Comparison of ENCODE assay signal across 7 mouse cellular contexts in the genomic region with DNA sequence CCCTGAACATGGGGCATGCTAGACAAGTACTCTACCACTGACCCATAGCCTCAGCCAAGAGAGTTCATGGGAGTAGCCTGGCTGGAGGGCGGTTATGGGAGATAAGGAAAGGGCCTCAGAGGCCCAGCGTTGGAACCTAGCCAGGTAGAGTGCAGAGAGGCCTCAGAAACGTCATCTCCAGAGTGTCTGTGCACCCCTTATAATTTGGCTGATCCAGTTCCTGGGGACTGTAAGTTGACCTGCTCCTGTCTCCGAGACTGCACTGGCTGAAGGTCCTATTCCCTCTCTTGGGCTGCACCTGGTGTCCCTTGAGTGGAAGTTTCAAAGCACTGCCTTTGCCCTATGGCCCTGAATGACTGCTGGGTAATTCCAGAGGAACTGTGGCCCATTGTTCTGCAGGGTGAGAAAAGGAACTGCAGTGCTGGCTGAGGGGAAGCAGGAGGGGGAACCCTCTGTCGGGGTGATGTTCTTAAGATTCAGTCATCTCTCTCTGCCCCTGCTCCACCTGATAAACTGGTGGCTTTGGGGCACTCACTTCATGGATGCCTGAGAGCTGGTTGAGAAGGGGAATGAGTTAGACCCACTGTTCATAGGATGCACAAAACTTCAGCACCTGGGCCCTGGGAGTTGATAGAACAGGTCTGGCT. TPM values are rescaled to one million over a fixed set of nuclear protein-coding genes. Genes with fewer than 3 reads are reported as not detected.
A peak's percentile ranks its signal among the peaks of the same experiment; 100 is the strongest.
DNase-seq lines count a peak whose midpoint lies in the region; ATAC-seq and TF ChIP-seq lines count a peak whose summit lies in the region.

No protein-coding gene starts in this region.

- peak; percentile 87 for ATAC-seq in liver, embryonic 11.5 days (replicated peaks; ENCODE audit: low FRiP score)
- no peak for ATAC-seq in midbrain, embryonic 15.5 days (replicated peaks)

- H3K4me3 ChIP-seq in liver, embryonic 11.5 days (ENCODE audit: low read depth, low read length) = no peak overlapping the region
- H3K4me3 ChIP-seq in spleen, adult 2 months (ENCODE audit: extremely low read depth, insufficient read depth, insufficient read length) = no peak overlapping the region
- H3K4me3 ChIP-seq in midbrain, embryonic 15.5 days = no peak overlapping the region

- no peaks in the 10 kb centered on the region for H3K27me3 ChIP-seq in liver, embryonic 11.5 days (replicated peaks; ENCODE audit: control insufficient read depth, insufficient read depth, low read length)
- no peaks in the 10 kb centered on the region for H3K27me3 ChIP-seq in spleen, adult 2 months (ENCODE audit: control insufficient read depth, insufficient read depth, low read length)
- no peaks in the 10 kb centered on the region for H3K27me3 ChIP-seq in midbrain, embryonic 15.5 days (replicated peaks)

- H3K4me1 ChIP-seq in liver, embryonic 11.5 days (replicated peaks; ENCODE audit: control insufficient read depth, insufficient read depth, low read length) = peaks cover 20% of the 10 kb centered on the region
- H3K4me1 ChIP-seq in spleen, adult 2 months (ENCODE audit: control insufficient read depth, insufficient read depth, insufficient read length) = peaks cover 16% of the 10 kb centered on the region
- H3K4me1 ChIP-seq in midbrain, embryonic 15.5 days = peaks cover 4% of the 10 kb centered on the region; the same call in 1 of the 2 replicates

- no peak for TF ChIP-seq CTCF in spleen, adult 2 months (IDR thresholded peaks at IDR 0.05; ENCODE audit: extremely low read depth, insufficient read depth, insufficient read length, insufficient replicate concordance)

- H3K36me3 ChIP-seq in liver, embryonic 11.5 days (ENCODE audit: control insufficient read depth, insufficient read depth, low read length) = no peaks in the 10 kb centered on the region
- no peaks in the 10 kb centered on the region for H3K36me3 ChIP-seq in spleen, adult 2 months (ENCODE audit: control insufficient read depth, insufficient read depth, low read length)
- H3K36me3 ChIP-seq in midbrain, embryonic 15.5 days (replicated peaks) = no peaks in the 10 kb centered on the region

- no peak overlapping the region for H3K27ac ChIP-seq in liver, embryonic 11.5 days (ENCODE audit: low read depth, low read length)
- H3K27ac ChIP-seq in spleen, adult 2 months (ENCODE audit: insufficient read depth, low read length) = peak overlapping the region; percentile 17
- no peak overlapping the region for H3K27ac ChIP-seq in midbrain, embryonic 15.5 days

- peak overlapping the region; percentile 26 for H3K4me2 ChIP-seq in liver, embryonic 11.5 days
- H3K4me2 ChIP-seq in midbrain, embryonic 15.5 days = no peak overlapping the region

- H3K9me3 ChIP-seq in liver, embryonic 11.5 days (ENCODE audit: control insufficient read depth, low read length) = no peaks in the 10 kb centered on the region
- H3K9me3 ChIP-seq in midbrain, embryonic 15.5 days = no peaks in the 10 kb centered on the region

- peak; percentile 18 for DNase-seq in adrenal gland, postnatal 25 days
- DNase-seq in embryo, embryonic 9.5 days (ENCODE audit: extremely low spot score) = peak; percentile 20
- DNase-seq in heart, postnatal 4 days = peak; percentile 71
- peak; percentile 43 for DNase-seq in liver, embryonic 11.5 days (ENCODE audit: low spot score)
- DNase-seq in spleen, adult 2 months (ENCODE audit: low read depth in 1 of 2, low spot score in 2 of 2) = no peak
- no peak for DNase-seq in left cerebral cortex, adult 9 months (ENCODE audit: low spot score in 2 of 2)

- no peak overlapping the region for H3K9ac ChIP-seq in liver, embryonic 11.5 days (ENCODE audit: low read depth, low read length)
- H3K9ac ChIP-seq in midbrain, embryonic 15.5 days = no peak overlapping the region

- no peak for TF ChIP-seq POLR2A in spleen, adult 2 months (IDR thresholded peaks at IDR 0.05; ENCODE audit: low read depth, low read length)

- WGBS in liver, embryonic 11.5 days = 28% methylated on average over 5 of the region's 5 CpGs
- WGBS in spleen, adult 2 months = 46% methylated on average over 5 of the region's 5 CpGs
- 47% methylated on average over 5 of the region's 5 CpGs for WGBS in midbrain, embryonic 15.5 days

RNA-seq across cellular contexts. Expression of gene Dapk2, which starts 55.5 kb away (rescaled TPM):
- 5.9 and 10.4 TPM in 2 replicates for total RNA-seq in adrenal gland, postnatal 25 days (2021)
- 1 to 10 TPM; 3.1 to 3.8 TPM for total RNA-seq in heart, postnatal 4 days (2021)
- polyA plus RNA-seq in liver, embryonic 11.5 days (2014; fragmentation: Nextera tagmentation; extraction: Ambion mirVana) = 5.9 and 6.1 TPM in 2 replicates
- 7.3 and 11.9 TPM in 2 replicates for polyA plus RNA-seq in spleen, adult 2 months (2012; rRNA removed)
- 0.82 and 1.4 TPM in 2 replicates for polyA plus RNA-seq in midbrain, embryonic 15.5 days (2015; fragmentation: Nextera tagmentation; extraction: Ambion mirVana)

Comparison
In these comparisons a context has a peak if more than half of its experiments do, and no peak if none do; other contexts are left out.
1. DNase-seq: peak in adrenal gland, postnatal 25 days (single experiment), embryo, embryonic 9.5 days (single experiment), heart, postnatal 4 days (single experiment) and liver, embryonic 11.5 days (single experiment); none in spleen, adult 2 months (0 of 2) and left cerebral cortex, adult 9 months (0 of 2).